Mouse (Mus musculus): ENCODE measurements around the gene Tex52. TPM values are rescaled to one million over a fixed set of nuclear protein-coding genes. Genes with fewer than 3 reads are reported as not detected.
"Not testable (repeated sequence)": the region's sequence is repeated elsewhere in the genome, so short reads cannot be mapped to it uniquely, and the experiment has no call there.

Tex52 gene
- polyA plus RNA-seq, 2 experiments = 0.07 TPM; not detected in 1

DNA sequence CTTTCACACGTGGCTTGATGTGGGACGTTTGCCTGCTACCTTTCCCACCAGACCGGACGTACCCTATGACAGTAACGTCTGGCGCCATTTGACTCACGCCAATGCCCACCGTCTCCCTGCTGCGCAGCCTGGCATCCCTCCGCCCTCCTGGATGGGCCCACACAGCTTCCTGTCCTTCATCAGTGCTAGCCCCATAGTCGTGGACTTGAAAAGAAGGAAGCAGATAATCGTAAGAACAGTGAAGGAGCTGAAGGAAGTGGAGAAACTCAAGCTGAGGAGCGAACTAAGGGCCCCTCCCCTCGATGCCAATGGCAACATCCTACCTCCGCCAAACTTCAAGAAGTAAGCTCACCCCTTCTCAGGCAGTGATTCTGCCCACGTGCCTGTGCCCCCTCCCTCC lies 4.4 kb downstream of the Tex52 start:
- TF ChIP-seq EP300 (IDR thresholded peaks at IDR 0.05; ENCODE audit: low read depth) = no peak
- no peak for TF ChIP-seq CTCF (IDR thresholded peaks at IDR 0.05; ENCODE audit: low read depth)
- no peak for ATAC-seq (ENCODE audit: insufficient read depth)
- H3K4me3 ChIP-seq (ENCODE audit: insufficient read depth in 1 of 2, low read depth in 2 of 2, low read length in 2 of 2) = no peak overlapping the region
- H3K4me1 ChIP-seq (replicated peaks; ENCODE audit: control insufficient read depth in 2 of 2, insufficient read depth in 2 of 2, low read length in 1 of 2) = no peaks in the 10 kb centered on the region
- H3K4me2 ChIP-seq (ENCODE audit: low read depth) = no peak overlapping the region
- no peak overlapping the region for H3K9ac ChIP-seq (replicated peaks)
- no peaks in the 10 kb centered on the region for H3K36me3 ChIP-seq (replicated peaks; ENCODE audit: control insufficient read depth, insufficient read depth, low read depth)
- WGBS (ENCODE audit: insufficient replicate concordance) = 55% methylated on average over 16 of the region's 16 CpGs
- H3K27ac ChIP-seq = no peak overlapping the region
- no peaks in the 10 kb centered on the region for H3K27me3 ChIP-seq (ENCODE audit: control insufficient read depth, insufficient read depth, low read length)
- no peaks in the 10 kb centered on the region for H3K9me3 ChIP-seq (ENCODE audit: control insufficient read depth, low read length)
- no peak for DNase-seq (ENCODE audit: low read depth in 3 of 3, low spot score in 3 of 3)

DNA sequence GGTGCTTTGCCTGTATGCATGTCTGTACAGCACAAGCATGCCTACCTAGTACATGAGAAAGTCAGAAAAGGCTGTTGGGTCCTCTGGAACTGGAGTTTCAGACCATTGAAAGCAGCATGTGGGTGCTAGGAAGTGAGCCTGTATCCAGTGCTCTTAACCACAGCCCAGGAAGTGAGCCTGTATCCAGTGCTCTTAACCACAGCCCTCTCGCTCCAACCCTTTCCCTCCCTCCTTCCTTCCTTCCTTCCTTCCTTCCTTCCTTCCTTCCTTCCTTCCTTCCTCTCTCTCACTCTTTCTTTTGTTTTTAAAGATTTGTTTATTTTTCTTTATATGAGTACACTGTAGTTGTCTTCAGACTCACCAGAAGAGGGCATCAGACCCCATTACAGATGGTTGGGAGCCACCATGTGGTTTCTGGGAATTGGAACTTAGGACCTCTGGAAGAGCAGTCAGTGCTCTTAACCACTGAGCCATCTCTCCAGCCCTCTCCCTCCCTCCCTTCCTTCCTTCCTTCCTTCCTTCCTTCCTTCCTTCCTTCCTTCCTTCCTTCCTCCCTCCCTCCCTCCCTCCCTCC lies 5.4 kb downstream of the Tex52 start:
- H3K36me3 ChIP-seq (replicated peaks; ENCODE audit: control insufficient read depth, insufficient read depth, low read depth); H3K9ac ChIP-seq (replicated peaks); DNase-seq (ENCODE audit: low read depth in 3 of 3, low spot score in 3 of 3); H3K4me2 ChIP-seq (ENCODE audit: low read depth); H3K4me1 ChIP-seq (replicated peaks; ENCODE audit: control insufficient read depth in 2 of 2, insufficient read depth in 2 of 2, low read length in 1 of 2); ATAC-seq (ENCODE audit: insufficient read depth); H3K27me3 ChIP-seq (ENCODE audit: control insufficient read depth, insufficient read depth, low read length); H3K9me3 ChIP-seq (ENCODE audit: control insufficient read depth, low read length); H3K4me3 ChIP-seq (ENCODE audit: insufficient read depth in 1 of 2, low read depth in 2 of 2, low read length in 2 of 2); H3K27ac ChIP-seq: not testable (repeated sequence)
- 0 out of 2 replicates have a peak, but pooled peaks have one; percentile 9 for TF ChIP-seq CTCF (IDR thresholded peaks at IDR 0.05; ENCODE audit: low read depth)
- WGBS (ENCODE audit: insufficient replicate concordance) = 29% methylated on average over 1 of the region's 1 CpGs

DNA sequence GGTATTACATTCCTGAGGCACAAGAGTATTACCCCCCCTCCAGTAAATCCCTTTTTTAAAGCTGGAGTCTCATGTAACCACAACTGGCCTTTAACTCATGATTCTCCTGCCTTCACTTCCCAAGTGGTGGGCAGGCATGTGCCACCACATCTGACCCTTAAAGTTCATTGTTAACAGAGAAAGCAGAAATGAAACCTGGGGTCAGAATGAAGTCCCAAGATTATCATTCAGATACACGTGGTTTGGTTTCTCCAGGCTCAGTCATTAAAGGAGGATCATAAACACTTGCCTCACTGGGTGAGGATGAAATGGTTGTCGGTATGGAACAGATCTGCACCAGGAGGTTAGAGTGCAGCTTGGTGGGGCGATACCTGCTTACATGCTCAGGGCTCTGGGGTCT lies 6.0 kb downstream of the Tex52 start:
- no peaks in the 10 kb centered on the region for H3K27me3 ChIP-seq (ENCODE audit: control insufficient read depth, insufficient read depth, low read length)
- H3K4me2 ChIP-seq (ENCODE audit: low read depth) = no peak overlapping the region
- H3K36me3 ChIP-seq (replicated peaks; ENCODE audit: control insufficient read depth, insufficient read depth, low read depth) = no peaks in the 10 kb centered on the region
- H3K9ac ChIP-seq (replicated peaks) = no peak overlapping the region
- no peak overlapping the region for H3K27ac ChIP-seq
- TF ChIP-seq EP300 (IDR thresholded peaks at IDR 0.05; ENCODE audit: low read depth) (no peak), CTCF (IDR thresholded peaks at IDR 0.05; ENCODE audit: low read depth) (no peak)
- H3K9me3 ChIP-seq (ENCODE audit: control insufficient read depth, low read length) = no peaks in the 10 kb centered on the region
- no peaks in the 10 kb centered on the region for H3K4me1 ChIP-seq (replicated peaks; ENCODE audit: control insufficient read depth in 2 of 2, insufficient read depth in 2 of 2, low read length in 1 of 2)
- WGBS (ENCODE audit: insufficient replicate concordance) = 44% methylated on average over 3 of the region's 3 CpGs
- H3K4me3 ChIP-seq (ENCODE audit: insufficient read depth in 1 of 2, low read depth in 2 of 2, low read length in 2 of 2) = no peak overlapping the region
- DNase-seq (ENCODE audit: low read depth in 3 of 3, low spot score in 3 of 3) (no peak), ATAC-seq (ENCODE audit: insufficient read depth) (no peak)

DNA sequence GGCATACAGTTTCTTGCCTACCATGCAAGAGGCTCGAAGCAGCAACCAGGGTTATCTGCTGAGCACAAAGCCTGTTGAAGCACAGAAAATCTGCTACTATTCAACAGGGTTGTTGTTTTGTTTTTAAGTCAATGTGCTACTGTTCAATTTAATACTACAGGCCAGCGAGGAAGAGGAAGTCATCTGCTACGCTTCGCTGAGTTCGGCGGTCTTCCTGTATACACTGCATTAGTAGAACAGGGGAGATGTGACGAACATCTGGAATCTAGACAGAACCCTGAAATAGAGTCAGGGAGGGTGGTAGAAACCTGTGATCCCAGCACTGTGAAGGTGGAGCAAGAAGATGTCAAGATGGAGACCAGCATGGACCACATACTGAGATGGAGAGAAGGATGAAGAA lies 8.5 kb downstream of the Tex52 start:
- no peak for ATAC-seq (ENCODE audit: insufficient read depth)
- H3K36me3 ChIP-seq (replicated peaks; ENCODE audit: control insufficient read depth, insufficient read depth, low read depth) = no peaks in the 10 kb centered on the region
- no peaks in the 10 kb centered on the region for H3K27me3 ChIP-seq (ENCODE audit: control insufficient read depth, insufficient read depth, low read length)
- no peak for DNase-seq (ENCODE audit: low read depth in 3 of 3, low spot score in 3 of 3)
- 52% methylated on average over 7 of the region's 7 CpGs for WGBS (ENCODE audit: insufficient replicate concordance)
- H3K4me1 ChIP-seq (replicated peaks; ENCODE audit: control insufficient read depth in 2 of 2, insufficient read depth in 2 of 2, low read length in 1 of 2) = no peaks in the 10 kb centered on the region
- no peak overlapping the region for H3K9ac ChIP-seq (replicated peaks)
- H3K27ac ChIP-seq = no peak overlapping the region
- no peak overlapping the region for H3K4me2 ChIP-seq (ENCODE audit: low read depth)
- H3K9me3 ChIP-seq (ENCODE audit: control insufficient read depth, low read length) = no peaks in the 10 kb centered on the region
- TF ChIP-seq CTCF (IDR thresholded peaks at IDR 0.05; ENCODE audit: low read depth) (no peak), EP300 (IDR thresholded peaks at IDR 0.05; ENCODE audit: low read depth) (no peak)
- no peak overlapping the region for H3K4me3 ChIP-seq (ENCODE audit: insufficient read depth in 1 of 2, low read depth in 2 of 2, low read length in 2 of 2)

- no peak overlapping the region for H3K27ac ChIP-seq
- H3K4me1 ChIP-seq (replicated peaks; ENCODE audit: control insufficient read depth in 2 of 2, insufficient read depth in 2 of 2, low read length in 1 of 2) = no peaks in the 10 kb centered on the region
- 53% methylated on average over 1 of the region's 1 CpGs for WGBS (ENCODE audit: insufficient replicate concordance)
- H3K4me3 ChIP-seq (ENCODE audit: insufficient read depth in 1 of 2, low read depth in 2 of 2, low read length in 2 of 2) = no peak overlapping the region
- no peaks in the 10 kb centered on the region for H3K36me3 ChIP-seq (replicated peaks; ENCODE audit: control insufficient read depth, insufficient read depth, low read depth)
- no peak overlapping the region for H3K9ac ChIP-seq (replicated peaks)
- H3K4me2 ChIP-seq (ENCODE audit: low read depth) = no peak overlapping the region
- TF ChIP-seq CTCF (IDR thresholded peaks at IDR 0.05; ENCODE audit: low read depth) (no peak), EP300 (IDR thresholded peaks at IDR 0.05; ENCODE audit: low read depth) (no peak)
- no peaks in the 10 kb centered on the region for H3K27me3 ChIP-seq (ENCODE audit: control insufficient read depth, insufficient read depth, low read length)
- H3K9me3 ChIP-seq (ENCODE audit: control insufficient read depth, low read length) = no peaks in the 10 kb centered on the region
- ATAC-seq (ENCODE audit: insufficient read depth) (no peak), DNase-seq (ENCODE audit: low read depth in 3 of 3, low spot score in 3 of 3) (no peak)
Observed at GRCm38 (mm10) chr6:128385026-128385425, 9.8 kb downstream of the Tex52 start.

All from liver, embryonic 14.5 days (tissue).